Mouse (Mus musculus) embryonic facial prominence, embryonic 11.5 days (tissue): ENCODE measurements around the gene Phlpp1. TPM values are rescaled to one million over a fixed set of nuclear protein-coding genes. Genes with fewer than 3 reads are reported as not detected.

Experiments
- ATAC-seq: fragments of 200-750 bp; cut with Nextera tagmentation; replicated peaks from 2 replicates; pipeline ENCODE4 v1.8.0; 2017; ENCODE audit warnings: low read depth; ENCODE audit not compliant: insufficient number of reproducible peaks, low FRiP score, low TSS enrichment
- DNase-seq: peaks from one replicate; pipeline ENCODE4 v3.0.0-alpha.2; 2015; ENCODE audit warnings: low spot score
- H3K27ac ChIP-seq: fragments of 300-500 bp; sonication (generic); replicated peaks from 2 replicates; pipeline ENCODE4 v1.5.1; 2014; ENCODE audit warnings: mild to moderate bottlenecking, low read depth, low read length, control low read depth
- H3K27me3 ChIP-seq: fragments of 300-500 bp; sonication (generic); 2 replicates; pipeline ENCODE4 v1.6.1; 2014; ENCODE audit warnings: mild to moderate bottlenecking, low read length, moderate library complexity, mixed read lengths; ENCODE audit not compliant: control insufficient read depth, insufficient read depth
- H3K36me3 ChIP-seq: fragments of 300-500 bp; sonication (generic); replicated peaks from 2 replicates; pipeline ENCODE4 v1.6.1; 2014; ENCODE audit warnings: low read depth, mild to moderate bottlenecking, low read length, moderate library complexity, mixed read lengths; ENCODE audit not compliant: control insufficient read depth, insufficient read depth
- H3K4me1 ChIP-seq: fragments of 300-500 bp; sonication (generic); 2 replicates; pipeline ENCODE4 v1.6.1; 2014; ENCODE audit warnings: low read length, mixed read lengths; ENCODE audit not compliant: control insufficient read depth, insufficient read depth
- H3K4me2 ChIP-seq: fragments of 300-500 bp; sonication (generic); 2 replicates; pipeline ENCODE4 v1.6.1; 2014; ENCODE audit warnings: low read depth, mild to moderate bottlenecking, control low read depth, low read length, moderate library complexity
- H3K4me3 ChIP-seq: fragments of 300-500 bp; sonication (generic); 2 replicates; pipeline ENCODE4 v1.5.1; 2014; ENCODE audit warnings: low read depth, low read length, control low read depth
- H3K9ac ChIP-seq: fragments of 300-500 bp; sonication (generic); replicated peaks from 2 replicates; pipeline ENCODE4 v1.6.1; 2014; ENCODE audit warnings: mild to moderate bottlenecking, control low read depth, low read length
- H3K9me3 ChIP-seq: fragments of 300-500 bp; sonication (generic); replicated peaks from 2 replicates; pipeline ENCODE4 v1.6.1; 2016; ENCODE audit warnings: mild to moderate bottlenecking, low read length, inconsistent platforms, mixed read lengths; ENCODE audit not compliant: control insufficient read depth
- WGBS: fragments of 180-500 bp; shearing (Covaris S2); extraction: QIAGEN DNeasy Blood & Tissue Kit; methylation state at CpG from one replicate; pipeline ENCODE4 v1.1.7; 2014; 5-methylcytosine and 5-hydroxymethylcytosine counted together
- polyA plus RNA-seq: library from polyadenylated mRNA; unstranded; fragments of >200 nt; fragmentation: Nextera tagmentation; extraction: Ambion mirVana; gene quantifications from 2 replicates; pipeline ENCODE4 v1.2.1, GENCODE M21; 2014

Phlpp1 gene
- polyA plus RNA-seq, 1 experiment from 2014 or later: 3.8 TPM

GRCm38 (mm10) chr1:106145055-106145454, 26.5 kb upstream of the Phlpp1 start:
- ATAC-seq (no peak), DNase-seq (no peak)
- no peaks in the 10 kb centered on the region for H3K4me1 ChIP-seq
- H3K4me3 ChIP-seq: no peak overlapping the region
- H3K4me2 ChIP-seq: no peak overlapping the region
- H3K9me3 ChIP-seq: no peaks in the 10 kb centered on the region
- no peak overlapping the region for H3K9ac ChIP-seq
- H3K36me3 ChIP-seq: no peaks in the 10 kb centered on the region
- H3K27me3 ChIP-seq: no peaks in the 10 kb centered on the region
- H3K27ac ChIP-seq: no peak overlapping the region
- WGBS: 42% methylated on average over 1 of the region's 1 CpGs

DNA sequence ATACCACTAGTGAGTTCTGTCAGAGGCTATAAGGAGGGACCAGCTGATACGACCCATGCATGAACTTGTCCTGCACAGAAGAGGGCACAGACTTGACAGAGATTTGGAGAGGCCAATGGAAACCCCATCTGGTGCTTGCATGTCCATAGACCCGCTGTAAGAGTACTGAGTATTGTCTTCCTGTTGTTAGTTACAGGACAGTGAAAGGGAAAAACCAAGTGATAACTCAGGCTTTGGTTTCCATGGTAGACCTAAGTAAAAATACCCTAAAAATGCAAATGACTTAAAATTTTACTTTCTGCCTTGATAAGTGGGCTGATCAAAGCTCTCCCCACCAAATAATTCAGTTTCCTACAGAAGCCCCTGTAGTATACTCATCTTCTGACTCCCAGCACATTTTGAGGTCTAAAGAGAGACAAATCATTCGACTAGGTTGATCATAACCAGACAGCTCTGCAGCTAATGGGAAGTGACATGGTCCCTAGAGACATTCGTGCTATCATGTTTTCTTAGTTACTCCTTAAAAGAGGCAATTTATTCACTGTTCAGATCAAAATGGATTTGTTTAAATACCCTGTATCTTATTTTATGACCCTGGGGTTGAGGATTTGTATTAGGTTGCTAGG, 25.9 kb upstream of the Phlpp1 start:
- no peak for DNase-seq
- H3K4me1 ChIP-seq: no peaks in the 10 kb centered on the region
- H3K4me2 ChIP-seq: no peak overlapping the region
- no peaks in the 10 kb centered on the region for H3K27me3 ChIP-seq
- no peak for ATAC-seq
- no peak overlapping the region for H3K9ac ChIP-seq
- H3K4me3 ChIP-seq: no peak overlapping the region
- H3K9me3 ChIP-seq: no peaks in the 10 kb centered on the region
- no peak overlapping the region for H3K27ac ChIP-seq
- WGBS: 77% methylated on average over 4 of the region's 4 CpGs
- no peaks in the 10 kb centered on the region for H3K36me3 ChIP-seq

DNA sequence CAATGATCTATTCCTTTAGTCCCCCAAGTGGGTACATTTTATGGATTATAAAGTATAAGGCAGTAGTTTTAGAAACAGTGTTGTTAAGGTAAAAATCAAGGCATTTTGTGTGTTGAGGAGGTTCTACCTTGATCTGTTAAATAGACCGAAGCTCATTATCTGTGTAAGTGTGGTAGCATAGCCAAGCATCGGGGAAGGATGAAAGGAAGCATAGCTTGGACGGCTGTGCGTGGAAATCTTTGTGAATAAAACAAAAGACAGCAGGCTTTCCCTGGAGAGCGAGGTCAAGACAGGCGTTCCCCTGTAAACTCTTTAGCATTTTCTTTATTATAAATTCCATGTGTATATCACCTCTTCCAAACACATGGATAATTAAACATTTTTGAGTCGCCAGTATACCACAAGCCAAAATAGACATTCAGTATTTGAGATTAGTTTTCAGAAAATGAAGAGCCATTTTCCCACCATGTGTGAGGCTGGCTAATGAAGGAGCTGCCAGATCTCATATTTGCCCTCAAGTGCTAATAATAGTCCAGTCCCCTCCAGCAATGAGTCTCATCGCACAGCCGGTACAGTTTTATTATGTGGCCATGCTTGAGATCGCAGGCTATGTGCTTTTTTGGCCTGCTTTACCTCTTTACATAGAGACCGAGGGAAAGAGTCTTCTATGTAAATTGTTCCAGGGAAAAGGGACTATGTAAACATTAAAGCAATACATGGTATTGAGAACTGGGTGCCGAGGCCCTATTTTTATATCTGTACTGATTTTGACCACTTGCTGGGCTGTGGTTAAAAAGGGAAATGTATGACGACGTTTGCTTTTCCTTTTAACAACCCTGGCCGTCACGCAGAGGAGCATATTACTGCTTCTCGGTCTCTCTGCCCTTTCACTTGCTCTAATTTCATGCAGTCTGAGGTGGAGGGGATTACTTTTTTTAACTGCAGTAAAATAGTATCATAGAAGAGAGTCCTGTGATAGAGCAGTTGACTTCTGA, 22.9 kb upstream of the Phlpp1 start:
- Histone ChIP-seq H3K27me3 (no peaks in the 10 kb centered on the region), H3K4me1 (no peaks in the 10 kb centered on the region), H3K4me3 (no peak overlapping the region), H3K27ac (no peak overlapping the region), H3K4me2 (no peak overlapping the region), H3K9ac (no peak overlapping the region), H3K9me3 (no peaks in the 10 kb centered on the region), H3K36me3 (no peaks in the 10 kb centered on the region)
- ATAC-seq: no peak
- WGBS: 79% methylated on average over 17 of the region's 17 CpGs
- no peak for DNase-seq

DNA sequence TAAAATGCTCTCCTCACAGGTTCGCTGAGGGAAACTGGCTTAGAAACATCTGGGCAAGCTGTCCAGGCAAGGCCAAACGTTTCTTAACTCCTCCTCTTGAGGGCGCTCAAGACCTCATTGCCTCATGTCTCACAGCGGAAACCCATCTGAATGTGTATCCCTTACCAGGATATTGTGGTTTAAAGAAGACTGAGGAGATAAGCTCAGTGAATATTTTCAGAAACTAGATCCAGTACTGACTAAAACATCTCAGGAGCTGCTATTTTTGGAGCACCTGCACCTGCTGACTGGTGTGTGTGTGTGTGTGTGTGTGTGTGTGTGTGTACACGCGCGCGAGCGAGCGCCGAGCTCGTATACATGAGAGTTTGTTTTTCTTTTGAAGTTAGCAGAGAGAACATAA, 19.7 kb upstream of the Phlpp1 start:
- H3K27me3 ChIP-seq: no peaks in the 10 kb centered on the region
- ATAC-seq (no peak), DNase-seq (peak; percentile 24)
- no peaks in the 10 kb centered on the region for H3K9me3 ChIP-seq
- H3K27ac ChIP-seq: no peak overlapping the region
- H3K4me1 ChIP-seq: no peaks in the 10 kb centered on the region
- no peak overlapping the region for H3K4me2 ChIP-seq
- H3K4me3 ChIP-seq: no peak overlapping the region
- no peak overlapping the region for H3K9ac ChIP-seq
- H3K36me3 ChIP-seq: no peaks in the 10 kb centered on the region
- 82% methylated on average over 12 of the region's 12 CpGs for WGBS

- Histone ChIP-seq H3K9ac (no peak overlapping the region), H3K9me3 (no peaks in the 10 kb centered on the region), H3K4me1 (no peaks in the 10 kb centered on the region), H3K4me3 (no peak overlapping the region), H3K27ac (no peak overlapping the region), H3K36me3 (no peaks in the 10 kb centered on the region), H3K27me3 (no peaks in the 10 kb centered on the region), H3K4me2 (no peak overlapping the region)
- DNase-seq (no peak), ATAC-seq (no peak)
Observed at GRCm38 (mm10) chr1:106152742-106153141, 18.8 kb upstream of the Phlpp1 start.

DNA sequence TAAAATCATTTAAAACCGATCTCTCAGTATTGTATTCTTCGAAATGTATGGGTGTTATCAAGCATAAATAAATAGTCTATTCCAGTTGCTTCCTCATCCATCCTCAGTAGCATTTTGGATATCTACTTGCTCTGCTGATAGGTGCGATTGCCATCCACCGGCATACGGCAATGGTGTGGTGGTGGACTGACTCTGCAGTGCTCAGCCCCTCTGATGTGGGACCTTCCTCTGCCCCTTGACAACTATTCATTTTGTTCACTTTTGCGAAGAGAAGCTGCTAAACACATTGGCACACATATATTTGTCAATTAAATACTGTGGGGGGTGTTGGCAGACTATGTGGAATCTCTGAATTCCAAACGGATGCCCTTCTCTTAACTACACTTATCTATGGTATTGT, 17.0 kb upstream of the Phlpp1 start:
- H3K36me3 ChIP-seq: no peaks in the 10 kb centered on the region
- H3K4me2 ChIP-seq: no peak overlapping the region
- H3K4me1 ChIP-seq: no peaks in the 10 kb centered on the region
- H3K27me3 ChIP-seq: no peaks in the 10 kb centered on the region
- no peak overlapping the region for H3K27ac ChIP-seq
- ATAC-seq: no peak
- H3K4me3 ChIP-seq: no peak overlapping the region
- 92% methylated on average over 7 of the region's 7 CpGs for WGBS
- no peak overlapping the region for H3K9ac ChIP-seq
- DNase-seq: no peak
- no peaks in the 10 kb centered on the region for H3K9me3 ChIP-seq

DNA sequence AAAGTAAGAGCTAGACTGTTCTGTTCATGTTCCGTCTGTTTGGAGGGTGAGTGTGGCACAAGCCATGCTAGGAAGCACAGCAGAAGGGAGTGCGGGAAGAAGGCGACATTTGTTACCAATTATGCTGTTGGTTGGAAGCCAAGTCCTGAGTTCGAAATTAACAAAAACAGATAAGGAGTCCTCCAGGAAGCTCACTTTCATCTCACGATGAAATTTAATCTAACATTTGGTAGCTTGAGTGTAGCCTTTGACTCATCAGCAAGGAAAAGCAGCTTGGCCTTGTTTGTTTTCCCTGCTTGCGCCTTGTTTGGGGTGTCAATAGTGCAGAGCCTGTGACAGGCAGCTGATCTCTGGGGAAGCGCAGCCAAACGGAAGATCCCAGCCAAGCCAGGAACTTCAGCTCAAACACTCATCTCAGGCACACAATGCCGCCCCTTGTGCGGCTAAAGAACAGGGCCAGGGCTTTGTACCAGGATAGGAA, 16.4 kb upstream of the Phlpp1 start:
- H3K36me3 ChIP-seq: no peaks in the 10 kb centered on the region
- no peak overlapping the region for H3K4me3 ChIP-seq
- ATAC-seq (no peak), DNase-seq (peak; percentile 23)
- no peaks in the 10 kb centered on the region for H3K27me3 ChIP-seq
- H3K9me3 ChIP-seq: no peaks in the 10 kb centered on the region
- no peak overlapping the region for H3K9ac ChIP-seq
- whole genome bisulfite sequencing: 31% methylated on average over 10 of the region's 10 CpGs
- H3K4me1 ChIP-seq: no peaks in the 10 kb centered on the region
- no peak overlapping the region for H3K27ac ChIP-seq
- no peak overlapping the region for H3K4me2 ChIP-seq

DNA sequence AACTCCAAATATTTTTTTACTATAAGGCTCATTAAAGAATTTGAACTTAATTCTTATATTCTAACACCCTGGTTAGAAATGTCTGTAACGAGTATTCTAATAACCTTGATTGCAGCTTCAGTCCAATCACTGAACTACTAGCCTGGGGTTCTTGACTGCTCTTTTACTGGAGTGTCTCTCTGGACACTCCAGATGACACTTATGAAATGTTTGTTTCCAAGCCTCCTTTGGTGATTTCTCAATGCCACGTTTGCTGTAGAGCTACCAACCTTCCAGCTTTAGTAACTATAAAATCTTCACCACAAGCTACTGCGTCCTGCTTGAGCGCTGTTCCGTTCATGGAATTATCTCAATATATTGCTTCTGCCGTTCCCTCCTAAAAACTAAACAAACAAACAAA, 15.8 kb upstream of the Phlpp1 start:
- Histone ChIP-seq H3K4me1 (no peaks in the 10 kb centered on the region), H3K27ac (no peak overlapping the region), H3K4me2 (no peak overlapping the region), H3K9me3 (no peaks in the 10 kb centered on the region), H3K36me3 (no peaks in the 10 kb centered on the region), H3K4me3 (no peak overlapping the region), H3K9ac (no peak overlapping the region), H3K27me3 (no peaks in the 10 kb centered on the region)
- 79% methylated on average over 6 of the region's 6 CpGs for WGBS
- DNase-seq (no peak), ATAC-seq (no peak)
